ENCODE assay signal across 8 mouse cellular contexts in genomic region chr3:137918172-137918931, GRCm38 (mm10). TPM values are rescaled to one million over a fixed set of nuclear protein-coding genes. Genes with fewer than 3 reads are reported as not detected.
DNase-seq lines count a peak whose midpoint lies in the region; ATAC-seq lines count a peak whose summit lies in the region.

Lamtor3 (plus strand) TSS chr3:137918506.

- peak within 1 kb of the TSS; percentile 70 for H3K27ac ChIP-seq in intestine, embryonic 14.5 days (ENCODE audit: low read depth)

- peaks cover 14% of the 10 kb centered on the region for H3K4me1 ChIP-seq in intestine, embryonic 14.5 days (replicated peaks; ENCODE audit: control insufficient read depth, insufficient read depth, low read length)

- H3K9ac ChIP-seq in intestine, embryonic 14.5 days (ENCODE audit: low read length) = peak within 1 kb of the TSS; percentile 58

- H3K4me2 ChIP-seq in intestine, embryonic 14.5 days (ENCODE audit: low read length) = peak within 1 kb of the TSS; percentile 70

- peak; percentile 90 for ATAC-seq in intestine, embryonic 14.5 days (replicated peaks; ENCODE audit: low FRiP score, low TSS enrichment, low read depth)

- under 1% methylated on average over 47 of the region's 47 CpGs for WGBS in intestine, embryonic 14.5 days

- DNase-seq in adrenal gland, adult (ENCODE audit: inconsistent age in 2 of 2, low spot score in 1 of 2) = peak; percentile 91 to 98
- DNase-seq in embryo, embryonic 10.5 days (ENCODE audit: low spot score) = peak; percentile 85
- peak; percentile 92 for DNase-seq in gastrocnemius, postnatal 25 days
- peak; percentile 97 for DNase-seq in intestine, embryonic 14.5 days (ENCODE audit: low spot score)
- DNase-seq in left cerebral cortex, postnatal 14 days (ENCODE audit: low spot score in 2 of 2) = peak; percentile 88 to 90
- DNase-seq in mesoderm, embryonic 11.5 days (ENCODE audit: low read depth, low spot score) = peak; percentile 85
- DNase-seq in right cerebral cortex, postnatal 36 days (ENCODE audit: low spot score in 2 of 2) = peak; percentile 83 to 86
- DNase-seq in yolk sac, embryonic 10.5 days (ENCODE audit: low spot score) = peak; percentile 90

- no peaks in the 10 kb centered on the region for H3K27me3 ChIP-seq in intestine, embryonic 14.5 days (replicated peaks; ENCODE audit: control insufficient read depth, insufficient read depth, low read length)

- H3K4me3 ChIP-seq in intestine, embryonic 14.5 days (ENCODE audit: low read depth, low read length) = peak within 1 kb of the TSS; percentile 63

- H3K36me3 ChIP-seq in intestine, embryonic 14.5 days (ENCODE audit: control insufficient read depth, insufficient read depth, low read length) = peaks cover 20% of the 10 kb centered on the region

- intact Hi-C loops in left cerebral cortex, postnatal 14 days (cut with DNase I) = loop anchor here (2.0 kb wide), 2 partner anchors 54 to 224 kb away; partner anchors contain the start of genes H2afz and Trmt10a

- H3K9me3 ChIP-seq in intestine, embryonic 14.5 days (ENCODE audit: control insufficient read depth, low read length) = no peaks in the 10 kb centered on the region

RNA-seq across cellular contexts. Expression of gene Lamtor3, which starts in this region (rescaled TPM):
- 10 to 100 TPM; 48.5 to 55.8 TPM for total RNA-seq in gastrocnemius, postnatal 25 days (2021)
- polyA plus RNA-seq in intestine, embryonic 14.5 days (2014; fragmentation: Nextera tagmentation; extraction: Ambion mirVana) = 106 and 110 TPM in 2 replicates
- total RNA-seq in left cerebral cortex, postnatal 14 days (2021) = 10 to 100 TPM; 67.3 to 79.5 TPM

Comparison
In these comparisons a context has a peak if more than half of its experiments do, and no peak if none do; other contexts are left out.
1. Peak in every context shown above with its lines: DNase-seq, ATAC-seq, H3K4me3 ChIP-seq and H3K27ac ChIP-seq.